20 mouse cellular contexts compared by ENCODE assay signal in genomic region chr13:43167721-43168120, GRCm38 (mm10). TPM values are rescaled to one million over a fixed set of nuclear protein-coding genes. Genes with fewer than 3 reads are reported as not detected.
DNase-seq lines count a peak whose midpoint lies in the region; ATAC-seq and TF ChIP-seq lines count a peak whose summit lies in the region.
"Had no signal": no experiment of that assay in that cellular context is flagged by ENCODE, and none has a peak within 500 bp of the region (broad histone marks: within the 10 kb centered on the region; RNA-seq: fewer than 3 reads in every experiment).

No protein-coding gene starts in this region.

- 22% methylated on average over 9 of the region's 9 CpGs for WGBS in cerebellum, adult 2 months
- 62% methylated on average over 9 of the region's 9 CpGs for WGBS in hindbrain, postnatal 0 days
- 79% methylated on average over 9 of the region's 9 CpGs for WGBS in hindbrain, embryonic 10.5 days
- 48% methylated on average over 9 of the region's 9 CpGs for WGBS in midbrain, postnatal 0 days
- WGBS in midbrain, embryonic 11.5 days: 57% methylated on average over 9 of the region's 9 CpGs

- no peak for TF ChIP-seq POLR2A in cerebellum, adult 2 months (IDR thresholded peaks at IDR 0.05; ENCODE audit: borderline replicate concordance, insufficient read depth, low read length)

- no peak overlapping the region for H3K9ac ChIP-seq in hindbrain, postnatal 0 days (replicated peaks; ENCODE audit: low read length)
- no peak overlapping the region for H3K9ac ChIP-seq in midbrain, postnatal 0 days (replicated peaks; ENCODE audit: low read length, poor library complexity, severe bottlenecking)
- no peak overlapping the region for H3K9ac ChIP-seq in midbrain, embryonic 11.5 days (ENCODE audit: low read length)
- H3K9ac ChIP-seq: heart, embryonic 13.5 days; hindbrain, embryonic 13.5 days had no signal

- H3K9me3 ChIP-seq in hindbrain, postnatal 0 days (ENCODE audit: low read length): no peaks in the 10 kb centered on the region
- no peaks in the 10 kb centered on the region for H3K9me3 ChIP-seq in hindbrain, embryonic 10.5 days
- no peaks in the 10 kb centered on the region for H3K9me3 ChIP-seq in midbrain, postnatal 0 days (ENCODE audit: low read length)
- no peaks in the 10 kb centered on the region for H3K9me3 ChIP-seq in midbrain, embryonic 11.5 days (ENCODE audit: control insufficient read depth, low read length)
- H3K9me3 ChIP-seq: G1E; heart, embryonic 13.5 days; hindbrain, embryonic 13.5 days had no signal

- H3K4me1 ChIP-seq in cerebellum, adult 2 months (ENCODE audit: control insufficient read depth, insufficient read depth, low read length): no peaks in the 10 kb centered on the region
- H3K4me1 ChIP-seq in hindbrain, postnatal 0 days (ENCODE audit: insufficient read depth, low read length): 0 out of 2 replicates have a peak, but pooled peaks cover 6% of the 10 kb centered on the region
- peaks cover 10% of the 10 kb centered on the region for H3K4me1 ChIP-seq in hindbrain, embryonic 10.5 days (replicated peaks)
- peaks cover 2% of the 10 kb centered on the region; the same call in 1 of the 2 replicates for H3K4me1 ChIP-seq in midbrain, postnatal 0 days (ENCODE audit: insufficient read depth, low read length)
- 0 out of 2 replicates have a peak, but pooled peaks cover 3% of the 10 kb centered on the region for H3K4me1 ChIP-seq in midbrain, embryonic 11.5 days (ENCODE audit: control insufficient read depth, insufficient read depth, low read length)

- H3K4me2 ChIP-seq in hindbrain, postnatal 0 days (ENCODE audit: low read depth, low read length): no peak overlapping the region
- H3K4me2 ChIP-seq in midbrain, postnatal 0 days (ENCODE audit: low read depth, low read length, poor library complexity, severe bottlenecking): no peak overlapping the region
- H3K4me2 ChIP-seq in midbrain, embryonic 11.5 days: no peak overlapping the region
- H3K4me2 ChIP-seq: heart, embryonic 13.5 days; hindbrain, embryonic 13.5 days had no signal

- ATAC-seq in cerebellum, adult (ENCODE audit: insufficient number of reproducible peaks, low FRiP score, low TSS enrichment): no peak
- no peak for ATAC-seq in hindbrain, postnatal 0 days
- no peak for ATAC-seq in midbrain, postnatal 0 days (ENCODE audit: low FRiP score)
- ATAC-seq in midbrain, embryonic 11.5 days (ENCODE audit: low FRiP score): no peak
- no peak for ATAC-seq in megakaryocyte progenitor cell, adult 5-6 weeks (replicated peaks; ENCODE audit: poor library complexity)
- ATAC-seq: CD4-positive, CD25-positive, alpha-beta regulatory T cell, adult 4 months; forebrain, embryonic 14.5 days had no signal

- H3K27me3 ChIP-seq in cerebellum, adult 2 months (ENCODE audit: control insufficient read depth, insufficient read depth, low read length): no peaks in the 10 kb centered on the region
- H3K27me3 ChIP-seq in hindbrain, postnatal 0 days (ENCODE audit: insufficient read depth, low read length): no peaks in the 10 kb centered on the region
- H3K27me3 ChIP-seq in hindbrain, embryonic 10.5 days (ENCODE audit: insufficient read depth, poor library complexity, severe bottlenecking): no peaks in the 10 kb centered on the region
- H3K27me3 ChIP-seq in midbrain, postnatal 0 days (ENCODE audit: insufficient read depth, low read length): no peaks in the 10 kb centered on the region
- H3K27me3 ChIP-seq in midbrain, embryonic 11.5 days (ENCODE audit: control insufficient read depth, insufficient read depth, low read length): no peaks in the 10 kb centered on the region
- H3K27me3 ChIP-seq: heart, embryonic 13.5 days; hindbrain, embryonic 13.5 days had no signal

- TF ChIP-seq CTCF in cerebellum, adult 2 months (IDR thresholded peaks at IDR 0.05; ENCODE audit: borderline replicate concordance, insufficient read depth, low read depth, low read length): peak; percentile 40; the same call in 1 of the 2 replicates
- TF ChIP-seq CTCF in hindbrain, postnatal 0 days (IDR thresholded peaks at IDR 0.05; ENCODE audit: low read depth): peak; percentile 33
- TF ChIP-seq CTCF in midbrain, postnatal 0 days (IDR thresholded peaks at IDR 0.05): peak; percentile 44

- H3K4me3 ChIP-seq in cerebellum, adult 2 months (replicated peaks; ENCODE audit: insufficient read depth, low read depth, low read length): no peak overlapping the region
- no peak overlapping the region for H3K4me3 ChIP-seq in hindbrain, postnatal 0 days (ENCODE audit: low read length)
- no peak overlapping the region for H3K4me3 ChIP-seq in hindbrain, embryonic 10.5 days
- H3K4me3 ChIP-seq in midbrain, postnatal 0 days (ENCODE audit: low read depth, low read length): no peak overlapping the region
- no peak overlapping the region for H3K4me3 ChIP-seq in midbrain, embryonic 11.5 days (ENCODE audit: low read depth, low read length)
- H3K4me3 ChIP-seq: heart, embryonic 13.5 days; hindbrain, embryonic 13.5 days had no signal

- peaks cover 8% of the 10 kb centered on the region; the same call in 1 of the 2 replicates for H3K36me3 ChIP-seq in hindbrain, postnatal 0 days (ENCODE audit: insufficient read depth, low read length)
- H3K36me3 ChIP-seq in hindbrain, embryonic 10.5 days: peaks cover 42% of the 10 kb centered on the region
- H3K36me3 ChIP-seq in midbrain, postnatal 0 days (ENCODE audit: insufficient read depth, low read length): peaks cover 18% of the 10 kb centered on the region; the same call in 1 of the 2 replicates
- peaks cover 2% of the 10 kb centered on the region; the same call in 1 of the 2 replicates for H3K36me3 ChIP-seq in midbrain, embryonic 11.5 days (ENCODE audit: control insufficient read depth, insufficient read depth, low read length)

- peak in 1 of 2 experiments; percentile 23 for DNase-seq in cerebellum, adult 2 months
- peak; percentile 69 for DNase-seq in hindbrain, postnatal 0 days (ENCODE audit: low spot score)
- no peak for DNase-seq in hindbrain, embryonic 10.5 days (ENCODE audit: low spot score)
- DNase-seq in midbrain, postnatal 0 days (ENCODE audit: low spot score): peak; percentile 60
- DNase-seq in midbrain, embryonic 11.5 days (ENCODE audit: low spot score, missing footprints): no peak
- DNase-seq: adrenal gland, adult 8-10 months; adrenal gland, postnatal 36 days; B cell, adult 2 months; cerebellum, adult 11-12 months; cerebellum, adult 9-11 months; gastrocnemius, postnatal 36 days; heart, adult 11 months; heart, postnatal 4 days had no signal

- no peak overlapping the region for H3K27ac ChIP-seq in cerebellum, adult 2 months (ENCODE audit: insufficient read depth, low read length)
- H3K27ac ChIP-seq in hindbrain, postnatal 0 days: no peak overlapping the region
- no peak overlapping the region for H3K27ac ChIP-seq in hindbrain, embryonic 10.5 days
- no peak overlapping the region for H3K27ac ChIP-seq in midbrain, postnatal 0 days (ENCODE audit: low read depth, low read length)
- no peak overlapping the region for H3K27ac ChIP-seq in midbrain, embryonic 11.5 days (ENCODE audit: low read depth, low read length)
- H3K27ac ChIP-seq: heart, embryonic 13.5 days; hindbrain, embryonic 13.5 days had no signal

RNA-seq across cellular contexts. Expression of gene Tbc1d7, which starts 3.6 kb away (rescaled TPM):
- polyA plus RNA-seq in cerebellum, adult 2 months (2012; rRNA removed): 48.2 and 49.9 TPM in 2 replicates
- 39.9 and 42.7 TPM in 2 replicates for total RNA-seq in hindbrain, postnatal 0 days (2014; rRNA removed)
- polyA plus RNA-seq in hindbrain, postnatal 0 days (2015; fragmentation: Nextera tagmentation; extraction: Ambion mirVana): 86.6 and 87.9 TPM in 2 replicates
- polyA plus RNA-seq in hindbrain, embryonic 10.5 days (2016; fragmentation: Nextera tagmentation; extraction: Ambion mirVana): 62.8 and 73.2 TPM in 2 replicates
- 30.8 and 48.9 TPM in 2 replicates for total RNA-seq in midbrain, postnatal 0 days (2014; rRNA removed)
- 85.9 and 94.3 TPM in 2 replicates for polyA plus RNA-seq in midbrain, postnatal 0 days (2015; fragmentation: Nextera tagmentation; extraction: Ambion mirVana)
- 70.2 and 71.5 TPM in 2 replicates for polyA plus RNA-seq in midbrain, embryonic 11.5 days (2014; fragmentation: Nextera tagmentation; extraction: Ambion mirVana)
- 22.8 and 28.9 TPM in 2 replicates for total RNA-seq in megakaryocyte progenitor cell, adult 5-6 weeks (2015)
- total RNA-seq in megakaryocyte progenitor cell, adult 5-6 weeks (2017): 6.5 and 6.6 TPM in 2 replicates

Comparison
In these comparisons a context has a peak if more than half of its experiments do, and no peak if none do; other contexts are left out.
1. DNase-seq: peak in hindbrain, postnatal 0 days (single experiment) and midbrain, postnatal 0 days (single experiment); none in hindbrain, embryonic 10.5 days (single experiment) and midbrain, embryonic 11.5 days (single experiment).
2. Peak in every context shown above with its lines, with median percentiles within 50 percentile points of each other: CTCF ChIP-seq.